Mouse (Mus musculus): ENCODE data around the gene Bcl2l13. TPM values are rescaled to one million over a fixed set of nuclear protein-coding genes. Genes with fewer than 3 reads are reported as not detected.

The Bcl2l13 gene
- polyA plus RNA-seq (2015; fragmentation: Nextera tagmentation; extraction: Ambion mirVana) = 24.2 and 25.1 TPM in 2 replicates

DNA sequence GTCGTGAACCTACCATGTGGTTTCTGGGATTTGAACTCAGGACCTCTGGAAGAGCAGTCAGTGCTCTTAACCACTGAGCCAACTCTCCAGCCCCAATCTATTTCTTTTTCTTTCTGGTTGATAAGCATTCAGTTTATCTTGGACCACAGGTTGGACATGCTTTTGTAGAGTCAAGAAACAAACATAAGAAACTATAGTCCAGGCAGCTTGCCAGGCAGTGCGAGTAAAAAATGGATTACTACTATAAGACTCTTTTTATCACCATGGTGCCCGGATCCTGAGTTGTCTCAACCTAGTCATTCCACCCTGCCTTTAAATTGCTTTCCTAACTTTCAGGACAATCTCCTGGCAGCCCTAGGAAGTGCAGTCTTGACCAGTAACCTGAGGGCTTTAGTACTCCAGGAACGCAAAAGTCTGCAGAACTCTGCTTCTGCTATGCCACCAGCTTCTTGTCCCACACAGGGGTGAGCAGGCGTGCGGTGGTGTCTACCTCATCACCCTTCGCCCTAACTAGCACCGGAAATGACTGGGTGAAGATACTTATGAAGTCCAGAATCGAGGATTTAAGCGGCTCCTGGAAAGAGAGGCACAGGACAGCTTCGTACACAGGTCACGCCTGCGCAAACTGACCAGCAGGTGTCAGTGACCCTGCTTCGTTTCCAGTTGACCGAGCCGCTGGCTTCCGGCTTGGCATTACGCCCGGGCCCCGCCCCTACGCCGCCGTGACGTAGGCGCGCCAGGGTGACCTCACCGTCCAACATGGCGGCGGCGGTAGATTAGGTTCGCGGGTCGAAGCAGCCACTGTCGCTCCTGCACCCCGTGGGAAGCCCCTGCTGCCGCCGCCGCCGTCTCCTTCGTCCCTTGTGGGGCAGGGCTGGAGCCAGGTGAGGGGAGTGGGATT is at the start of gene Bcl2l13:
TSS of gene Bcl2l13 (plus strand) at position 739 of the 901 bp plus-strand sequence.
- peak; percentile 96 for ATAC-seq (replicated peaks)
- peak within 1 kb of the TSS; percentile 95 for H3K27ac ChIP-seq

DNA sequence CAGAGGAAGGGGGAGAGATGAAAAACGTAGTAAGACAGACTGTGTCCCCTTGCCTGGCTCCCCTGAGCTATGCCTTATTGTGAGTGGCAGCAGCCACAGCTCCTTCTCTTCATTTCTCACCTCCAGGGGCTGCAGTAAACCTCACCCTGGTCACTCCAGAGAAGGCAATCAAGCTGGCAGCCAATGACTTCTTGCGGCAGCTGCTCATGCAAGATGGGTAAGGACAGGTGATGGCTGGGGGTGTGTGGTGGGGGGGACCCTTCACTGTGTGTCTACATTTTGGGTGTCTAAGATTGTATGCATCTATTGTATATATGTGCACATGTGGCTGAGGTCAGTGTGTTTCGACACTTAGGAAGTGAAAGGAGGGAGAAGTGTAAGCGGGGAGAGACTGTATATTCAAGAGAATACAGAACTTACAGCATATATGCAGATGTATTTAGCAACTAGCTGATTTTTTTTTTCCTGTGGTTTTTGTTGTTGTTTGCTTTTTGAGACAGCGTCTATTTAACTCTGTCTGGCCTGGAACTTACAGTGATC is 47.9 kb upstream of the Bcl2l13 start:
- Histone ChIP-seq H3K9ac (no peak overlapping the region), H3K4me1 (no peaks in the 10 kb centered on the region; the same call in 1 of the 2 replicates), H3K27me3 (replicated peaks) (no peaks in the 10 kb centered on the region), H3K36me3 (replicated peaks) (peaks cover 6% of the 10 kb centered on the region; the same call in 1 of the 2 replicates), H3K4me3 (no peak overlapping the region), H3K4me2 (no peak overlapping the region), H3K9me3 (no peaks in the 10 kb centered on the region), H3K27ac (no peak overlapping the region)
- 84% methylated on average over 5 of the region's 5 CpGs for WGBS
- ATAC-seq (replicated peaks) = no peak

More for the DNA sequence above, at the start of gene Bcl2l13:
- no peaks in the 10 kb centered on the region for H3K9me3 ChIP-seq
- peaks cover 17% of the 10 kb centered on the region for H3K4me1 ChIP-seq
- WGBS = 4% methylated on average over 40 of the region's 40 CpGs
- H3K36me3 ChIP-seq (replicated peaks) = no peaks in the 10 kb centered on the region
- H3K9ac ChIP-seq = peak within 1 kb of the TSS; percentile 84
- H3K4me2 ChIP-seq = peak within 1 kb of the TSS; percentile 58
- peak within 1 kb of the TSS; percentile 76 for H3K4me3 ChIP-seq
- H3K27me3 ChIP-seq (replicated peaks) = no peaks in the 10 kb centered on the region

DNA sequence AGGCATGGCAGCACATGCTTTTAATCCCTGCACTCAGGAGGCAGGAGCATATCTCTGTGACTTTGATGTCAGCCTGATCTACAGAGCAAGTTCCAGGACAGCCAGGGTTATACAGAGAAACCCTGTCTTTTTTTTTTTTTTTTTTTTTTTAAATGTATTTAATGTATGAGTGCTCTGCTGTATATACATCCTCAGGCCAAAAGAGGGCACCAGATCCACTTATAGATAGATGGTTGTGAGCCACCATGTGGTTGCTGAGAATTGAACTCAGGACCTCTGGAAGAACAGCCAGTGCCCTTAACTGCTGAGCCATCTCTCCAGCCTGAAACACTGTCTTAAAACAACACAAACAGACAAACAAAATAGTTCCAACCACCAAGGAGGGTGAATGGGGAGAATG is 47.1 kb upstream of the Bcl2l13 start:
- no peak for ATAC-seq (replicated peaks)
- H3K27me3 ChIP-seq (replicated peaks) = no peaks in the 10 kb centered on the region
- H3K4me1 ChIP-seq = no peaks in the 10 kb centered on the region; the same call in 1 of the 2 replicates
- no peak overlapping the region for H3K4me2 ChIP-seq
- H3K9me3 ChIP-seq = no peaks in the 10 kb centered on the region
- peaks cover 13% of the 10 kb centered on the region; the same call in 1 of the 2 replicates for H3K36me3 ChIP-seq (replicated peaks)
- no peak overlapping the region for H3K27ac ChIP-seq
- no peak overlapping the region for H3K9ac ChIP-seq
- H3K4me3 ChIP-seq = no peak overlapping the region

DNA sequence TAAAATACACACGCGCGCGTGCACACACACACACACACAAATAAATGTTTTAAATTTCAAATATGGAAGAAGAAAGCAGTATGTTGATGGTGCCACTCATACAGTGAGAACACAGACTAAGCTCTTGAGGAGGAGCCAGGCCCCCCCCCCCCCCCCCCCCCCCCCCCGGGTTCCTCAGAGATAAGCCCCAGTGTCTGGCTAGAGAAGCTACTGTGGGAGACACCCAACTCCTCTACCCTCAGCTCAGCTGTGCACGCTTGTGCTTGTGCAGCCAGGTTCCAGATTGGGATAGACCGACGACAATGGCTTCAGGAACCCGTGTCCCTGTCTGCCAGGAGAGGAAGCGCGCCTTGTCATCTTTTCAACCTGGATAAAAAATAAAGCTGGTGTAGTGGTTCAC is 45.9 kb upstream of the Bcl2l13 start:
- no peaks in the 10 kb centered on the region for H3K27me3 ChIP-seq (replicated peaks)
- no peak for ATAC-seq (replicated peaks)
- WGBS = 91% methylated on average over 10 of the region's 11 CpGs
- H3K36me3 ChIP-seq (replicated peaks) = peaks cover 21% of the 10 kb centered on the region; the same call in 1 of the 2 replicates
- no peak overlapping the region for H3K9ac ChIP-seq
- H3K9me3 ChIP-seq = no peaks in the 10 kb centered on the region
- no peaks in the 10 kb centered on the region for H3K4me1 ChIP-seq
- no peak overlapping the region for H3K4me3 ChIP-seq
- no peak overlapping the region for H3K4me2 ChIP-seq
- H3K27ac ChIP-seq = no peak overlapping the region

DNA sequence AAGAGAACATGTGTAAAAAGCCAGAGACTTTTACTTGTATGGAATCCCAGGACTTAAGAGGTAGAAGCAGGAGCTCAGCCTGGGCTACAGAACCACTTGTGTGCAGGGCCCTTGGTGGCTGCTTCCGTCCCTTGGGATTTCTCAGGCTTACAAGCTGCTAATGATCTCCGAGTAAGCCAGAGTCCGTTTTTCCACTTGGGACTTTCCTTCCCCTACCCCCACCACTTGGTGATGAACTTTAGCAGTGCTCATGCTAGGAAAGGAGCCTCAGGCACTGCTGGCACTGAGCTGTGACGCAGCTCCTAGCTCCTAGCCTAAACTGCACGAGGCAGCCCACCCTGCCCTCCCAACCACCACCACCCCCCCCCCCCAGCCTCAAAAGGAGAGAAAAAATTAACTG is 45.3 kb upstream of the Bcl2l13 start:
- 64% methylated on average over 5 of the region's 5 CpGs for WGBS
- no peak overlapping the region for H3K4me2 ChIP-seq

DNA sequence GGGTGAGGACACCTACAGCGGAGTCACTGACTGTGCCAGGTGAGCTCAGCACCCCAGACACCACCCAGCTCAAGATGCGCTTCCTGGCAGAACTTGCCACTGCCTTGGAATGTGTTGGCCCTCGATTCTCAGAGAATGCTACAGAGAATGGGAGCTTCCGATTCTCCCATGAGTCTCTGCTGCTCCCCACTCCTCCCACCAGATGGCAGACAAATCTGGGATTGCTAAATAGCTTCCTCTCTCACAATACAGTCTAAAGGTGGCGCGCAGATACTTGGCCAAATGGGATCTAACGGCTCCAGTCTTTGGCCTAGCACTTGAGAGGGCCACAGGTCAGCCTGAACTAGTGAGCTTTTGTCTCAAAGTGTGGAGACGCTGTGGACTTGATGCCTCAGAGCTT is 43.1 kb upstream of the Bcl2l13 start:
- H3K36me3 ChIP-seq (replicated peaks) = peaks cover 44% of the 10 kb centered on the region; the same call in 1 of the 2 replicates

More for the DNA sequence above, 45.3 kb upstream of the Bcl2l13 start:
- no peak for ATAC-seq (replicated peaks)
- Histone ChIP-seq H3K27me3 (replicated peaks) (no peaks in the 10 kb centered on the region), H3K9me3 (no peaks in the 10 kb centered on the region), H3K27ac (no peak overlapping the region), H3K36me3 (replicated peaks) (peaks cover 26% of the 10 kb centered on the region; the same call in 1 of the 2 replicates), H3K4me1 (no peaks in the 10 kb centered on the region), H3K4me3 (no peak overlapping the region), H3K9ac (no peak overlapping the region)

DNA sequence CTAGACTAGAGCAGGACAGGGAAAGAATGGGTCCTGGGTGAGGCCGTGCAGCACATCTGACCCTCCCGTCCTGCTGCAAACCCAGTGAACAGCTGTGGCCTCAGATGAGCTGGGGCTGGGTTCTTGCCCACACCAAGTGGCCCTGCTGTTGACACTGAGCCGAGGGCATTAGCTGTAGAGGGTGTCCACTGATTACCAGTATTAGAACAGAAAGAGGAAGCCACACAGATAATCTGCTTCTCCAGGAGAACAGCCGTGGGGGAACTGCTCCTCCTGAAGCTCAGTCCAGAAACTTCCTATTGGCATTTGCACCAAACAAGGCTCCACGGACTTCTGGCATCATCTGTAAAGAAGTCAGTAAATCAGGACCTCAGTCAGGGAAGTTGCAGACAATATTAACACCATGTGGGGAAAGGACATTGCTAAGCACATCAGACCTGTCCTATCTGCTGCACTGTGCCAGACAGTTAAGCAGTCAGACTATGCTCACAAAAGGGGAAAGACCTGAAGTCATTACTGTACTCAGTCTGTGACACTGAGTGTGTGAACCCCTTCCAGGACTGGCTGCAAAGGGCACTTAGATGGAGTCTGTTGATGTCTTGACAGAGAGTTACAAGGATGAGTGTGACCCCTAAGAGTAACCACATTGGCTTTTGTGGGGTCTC is 40.5 kb upstream of the Bcl2l13 start:
- 85% methylated on average over 5 of the region's 5 CpGs for WGBS
- Histone ChIP-seq H3K36me3 (replicated peaks) (peaks cover 47% of the 10 kb centered on the region; the same call in 1 of the 2 replicates), H3K9me3 (no peaks in the 10 kb centered on the region), H3K4me3 (no peak overlapping the region), H3K9ac (no peak overlapping the region), H3K27ac (no peak overlapping the region), H3K4me2 (no peak overlapping the region), H3K4me1 (no peaks in the 10 kb centered on the region), H3K27me3 (replicated peaks) (no peaks in the 10 kb centered on the region)
- no peak for ATAC-seq (replicated peaks)

More for the DNA sequence above, 43.1 kb upstream of the Bcl2l13 start:
- no peak overlapping the region for H3K4me2 ChIP-seq
- no peaks in the 10 kb centered on the region for H3K27me3 ChIP-seq (replicated peaks)
- 83% methylated on average over 8 of the region's 8 CpGs for WGBS
- no peak overlapping the region for H3K4me3 ChIP-seq
- no peaks in the 10 kb centered on the region for H3K9me3 ChIP-seq
- H3K4me1 ChIP-seq = no peaks in the 10 kb centered on the region
- no peak overlapping the region for H3K9ac ChIP-seq
- no peak for ATAC-seq (replicated peaks)
- no peak overlapping the region for H3K27ac ChIP-seq

DNA sequence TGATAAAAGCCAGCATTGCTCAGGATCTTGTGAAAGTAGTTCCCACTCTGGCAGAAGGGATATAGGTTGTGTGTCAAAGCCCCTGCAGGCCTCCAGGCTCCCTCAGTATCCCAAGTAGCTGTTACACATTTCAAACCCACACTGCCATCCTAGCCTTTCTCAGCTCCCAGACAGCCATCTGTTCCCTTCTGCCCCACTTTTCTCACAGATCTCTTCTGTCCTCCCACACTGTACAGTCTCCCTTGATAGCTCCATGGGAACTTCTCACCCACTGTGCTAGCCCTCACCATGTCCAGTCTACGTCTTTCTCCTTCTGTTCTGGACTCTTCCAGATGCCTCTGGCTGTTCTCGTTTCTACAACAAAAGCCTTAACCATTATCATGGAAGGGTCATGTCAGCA is 39.9 kb upstream of the Bcl2l13 start:
- no peaks in the 10 kb centered on the region for H3K9me3 ChIP-seq
- 71% methylated on average over 2 of the region's 2 CpGs for WGBS
- ATAC-seq (replicated peaks) = no peak

DNA sequence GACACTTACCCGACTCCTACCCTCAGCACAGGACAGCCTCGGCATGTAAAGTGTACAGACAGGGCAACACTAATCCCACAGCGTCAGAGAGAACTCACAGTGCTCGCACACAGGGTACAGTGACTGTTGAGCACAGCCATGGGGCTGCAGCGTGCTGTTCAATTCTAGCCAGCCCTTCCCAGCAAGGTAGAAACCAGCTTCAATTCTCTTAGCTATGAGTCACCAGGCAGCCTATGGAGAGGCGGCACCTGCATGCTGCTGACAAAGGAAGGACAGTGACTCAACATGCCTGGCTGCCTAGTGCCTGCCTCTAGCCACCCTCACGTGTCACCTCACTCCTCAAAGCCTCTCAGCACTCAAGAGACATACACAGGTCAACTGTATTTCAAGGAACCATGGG is 38.0 kb upstream of the Bcl2l13 start:
- H3K9ac ChIP-seq = no peak overlapping the region
- no peak overlapping the region for H3K4me3 ChIP-seq
- 95% methylated on average over 7 of the region's 7 CpGs for WGBS
- no peak overlapping the region for H3K27ac ChIP-seq
- H3K27me3 ChIP-seq (replicated peaks) = no peaks in the 10 kb centered on the region
- no peaks in the 10 kb centered on the region for H3K4me1 ChIP-seq
- peaks cover 58% of the 10 kb centered on the region for H3K36me3 ChIP-seq (replicated peaks)
- no peak overlapping the region for H3K4me2 ChIP-seq
- no peak for ATAC-seq (replicated peaks)
- no peaks in the 10 kb centered on the region for H3K9me3 ChIP-seq

More for the DNA sequence above, 39.9 kb upstream of the Bcl2l13 start:
- no peak overlapping the region for H3K4me3 ChIP-seq
- no peaks in the 10 kb centered on the region for H3K4me1 ChIP-seq
- H3K27me3 ChIP-seq (replicated peaks) = no peaks in the 10 kb centered on the region
- H3K4me2 ChIP-seq = no peak overlapping the region
- no peak overlapping the region for H3K9ac ChIP-seq
- no peak overlapping the region for H3K27ac ChIP-seq
- H3K36me3 ChIP-seq (replicated peaks) = peaks cover 47% of the 10 kb centered on the region; the same call in 1 of the 2 replicates

DNA sequence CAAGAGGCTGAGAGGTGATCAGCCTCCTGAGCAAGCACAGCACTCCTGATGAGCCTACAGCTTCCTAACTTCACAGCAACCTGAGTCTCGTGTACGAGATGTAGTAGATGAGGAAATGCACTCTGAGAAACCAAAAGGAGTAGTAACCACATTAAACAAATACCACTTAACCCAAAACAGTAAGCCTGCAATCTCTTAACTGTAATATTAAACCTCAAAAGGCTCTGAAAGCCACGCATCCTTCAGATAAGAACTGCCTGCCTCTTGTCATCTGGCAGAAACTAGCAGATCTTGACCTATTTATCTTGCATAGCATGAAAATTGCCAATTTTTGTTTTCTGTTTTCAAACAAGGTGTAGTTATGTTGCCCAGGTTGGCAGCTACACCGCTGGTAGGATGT is 37.1 kb upstream of the Bcl2l13 start:
- H3K4me3 ChIP-seq = no peak overlapping the region
- no peaks in the 10 kb centered on the region for H3K27me3 ChIP-seq (replicated peaks)
- ATAC-seq (replicated peaks) = no peak
- no peak overlapping the region for H3K4me2 ChIP-seq
- peaks cover 58% of the 10 kb centered on the region for H3K36me3 ChIP-seq (replicated peaks)
- H3K9ac ChIP-seq = no peak overlapping the region
- H3K27ac ChIP-seq = no peak overlapping the region
- 93% methylated on average over 4 of the region's 4 CpGs for WGBS
- H3K4me1 ChIP-seq = no peaks in the 10 kb centered on the region
- H3K9me3 ChIP-seq = no peaks in the 10 kb centered on the region

DNA sequence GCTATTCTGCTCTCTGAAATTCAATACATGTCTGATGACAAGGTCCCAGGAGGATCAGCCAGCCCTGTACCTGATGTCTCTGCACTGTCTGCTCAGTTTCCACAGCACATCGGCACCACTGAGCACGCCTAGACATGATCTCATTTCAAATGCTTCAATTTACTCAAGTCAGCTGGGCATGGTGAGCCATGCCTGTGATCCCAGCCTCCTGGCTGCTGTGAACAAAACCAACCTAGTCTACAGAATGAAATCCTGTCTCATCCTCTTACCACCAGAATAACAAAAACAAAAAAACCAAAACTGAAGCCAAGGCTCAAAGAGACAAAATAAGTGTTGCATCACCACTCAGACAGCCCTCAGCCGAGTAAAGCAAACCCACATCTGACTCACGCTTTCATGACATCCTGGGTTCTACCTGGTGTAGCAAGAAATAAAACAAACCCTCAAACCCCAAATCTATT is 36.4 kb upstream of the Bcl2l13 start:
- Histone ChIP-seq H3K4me1 (no peaks in the 10 kb centered on the region), H3K36me3 (replicated peaks) (peaks cover 57% of the 10 kb centered on the region), H3K4me3 (no peak overlapping the region), H3K9ac (no peak overlapping the region), H3K27me3 (replicated peaks) (no peaks in the 10 kb centered on the region), H3K4me2 (no peak overlapping the region), H3K9me3 (no peaks in the 10 kb centered on the region), H3K27ac (no peak overlapping the region)
- ATAC-seq (replicated peaks) = no peak
- WGBS = 92% methylated on average over 4 of the region's 4 CpGs

Measured in midbrain, embryonic 15.5 days (tissue).